In genomic region chr6:136553156-136553555, GRCm38 (mm10) we compare ENCODE assay signal across 8 mouse cellular contexts. TPM values are rescaled to one million over a fixed set of nuclear protein-coding genes. Genes with fewer than 3 reads are reported as not detected.
DNase-seq lines count a peak whose midpoint lies in the region; ATAC-seq and TF ChIP-seq lines count a peak whose summit lies in the region.

No protein-coding gene starts in this region.

- TF ChIP-seq CTCF in left cerebral cortex, adult 2 months (IDR thresholded peaks at IDR 0.05), result no peak

- no peak overlapping the region for H3K4me2 ChIP-seq in embryonic facial prominence, embryonic 14.5 days (ENCODE audit: low read depth, low read length)
- no peak overlapping the region for H3K4me2 ChIP-seq in hindbrain, embryonic 13.5 days
- H3K4me2 ChIP-seq in midbrain, embryonic 14.5 days (ENCODE audit: low read length), result no peak overlapping the region

- H3K27me3 ChIP-seq in embryonic facial prominence, embryonic 14.5 days (replicated peaks; ENCODE audit: control insufficient read depth, insufficient read depth, low read length), result no peaks in the 10 kb centered on the region
- no peaks in the 10 kb centered on the region for H3K27me3 ChIP-seq in hindbrain, embryonic 13.5 days
- no peaks in the 10 kb centered on the region for H3K27me3 ChIP-seq in midbrain, embryonic 14.5 days (ENCODE audit: control insufficient read depth, insufficient read depth, low read length)

- no peak for ATAC-seq in embryonic facial prominence, embryonic 14.5 days (ENCODE audit: low read depth)
- ATAC-seq in hindbrain, embryonic 13.5 days (ENCODE audit: low FRiP score), result no peak
- no peak for ATAC-seq in midbrain, embryonic 14.5 days (ENCODE audit: low FRiP score, low TSS enrichment)

- H3K27ac ChIP-seq in left cerebral cortex, adult 2 months, result peak overlapping the region; percentile 79
- H3K27ac ChIP-seq in embryonic facial prominence, embryonic 14.5 days (replicated peaks; ENCODE audit: low read depth, low read length), result peak overlapping the region; percentile 81
- peak overlapping the region; percentile 86 for H3K27ac ChIP-seq in hindbrain, embryonic 13.5 days
- peak overlapping the region; percentile 83 for H3K27ac ChIP-seq in midbrain, embryonic 14.5 days (replicated peaks; ENCODE audit: low read depth, low read length)

- intact Hi-C loops in left cerebral cortex, adult 2 months (cut with DNase I), result loop anchor here (2.0 kb wide), 1 partner anchor 34 kb away; no protein-coding TSS in a partner anchor
- intact Hi-C loops in left cerebral cortex, postnatal 10 days (cut with DNase I), result loop anchor here (2.0 to 5.0 kb wide), 2 partner anchors 36 to 86 kb away; no protein-coding TSS in a partner anchor

- 0 out of 2 replicates have a peak, but pooled peaks cover 10% of the 10 kb centered on the region for H3K36me3 ChIP-seq in embryonic facial prominence, embryonic 14.5 days (ENCODE audit: control insufficient read depth, insufficient read depth, low read length)
- no peaks in the 10 kb centered on the region for H3K36me3 ChIP-seq in hindbrain, embryonic 13.5 days
- H3K36me3 ChIP-seq in midbrain, embryonic 14.5 days (ENCODE audit: control insufficient read depth, insufficient read depth, low read length), result 0 out of 2 replicates have a peak, but pooled peaks cover 3% of the 10 kb centered on the region

- no peaks in the 10 kb centered on the region for H3K9me3 ChIP-seq in embryonic facial prominence, embryonic 14.5 days (ENCODE audit: control insufficient read depth, low read length)
- H3K9me3 ChIP-seq in hindbrain, embryonic 13.5 days, result no peaks in the 10 kb centered on the region
- H3K9me3 ChIP-seq in midbrain, embryonic 14.5 days (ENCODE audit: control insufficient read depth, low read length), result no peaks in the 10 kb centered on the region

- DNase-seq in left cerebral cortex, adult 2 months (ENCODE audit: extremely low spot score in 1 of 2, low spot score in 2 of 2), result no peak
- DNase-seq in left cerebral cortex, postnatal 10 days (ENCODE audit: extremely low spot score in 1 of 2, low spot score in 2 of 2), result no peak
- DNase-seq in embryonic facial prominence, embryonic 14.5 days (ENCODE audit: low spot score), result no peak
- no peak for DNase-seq in midbrain, embryonic 14.5 days
- DNase-seq in urinary bladder, adult 18-20 months (ENCODE audit: low spot score in 2 of 2), result no peak
- DNase-seq in layer of hippocampus, adult 9-10 months (ENCODE audit: low spot score), result no peak
- DNase-seq in frontal cortex, postnatal 14 days (ENCODE audit: low spot score in 2 of 2), result no peak

- no peak overlapping the region for H3K9ac ChIP-seq in embryonic facial prominence, embryonic 14.5 days (ENCODE audit: low read depth, low read length)
- no peak overlapping the region for H3K9ac ChIP-seq in hindbrain, embryonic 13.5 days
- H3K9ac ChIP-seq in midbrain, embryonic 14.5 days (replicated peaks; ENCODE audit: low read length), result no peak overlapping the region

- peaks cover 23% of the 10 kb centered on the region for H3K4me1 ChIP-seq in embryonic facial prominence, embryonic 14.5 days (ENCODE audit: control insufficient read depth, insufficient read depth, low read length)
- H3K4me1 ChIP-seq in hindbrain, embryonic 13.5 days (replicated peaks), result peaks cover 24% of the 10 kb centered on the region
- H3K4me1 ChIP-seq in midbrain, embryonic 14.5 days (ENCODE audit: control insufficient read depth, insufficient read depth, low read length), result peaks cover 16% of the 10 kb centered on the region; the same call in 1 of the 2 replicates

- 65% methylated on average over 5 of the region's 5 CpGs for WGBS in embryonic facial prominence, embryonic 14.5 days
- 71% methylated on average over 5 of the region's 5 CpGs for WGBS in hindbrain, embryonic 13.5 days
- WGBS in midbrain, embryonic 14.5 days, result 64% methylated on average over 5 of the region's 5 CpGs

- H3K4me3 ChIP-seq in left cerebral cortex, adult 2 months, result no peak overlapping the region; the same call in 1 of the 2 replicates
- no peak overlapping the region for H3K4me3 ChIP-seq in embryonic facial prominence, embryonic 14.5 days (ENCODE audit: low read depth, low read length)
- H3K4me3 ChIP-seq in hindbrain, embryonic 13.5 days, result no peak overlapping the region
- H3K4me3 ChIP-seq in midbrain, embryonic 14.5 days (replicated peaks; ENCODE audit: low read depth, low read length), result no peak overlapping the region

RNA-seq across cellular contexts. Expression of gene Atf7ip, which starts 47.2 kb away (rescaled TPM):
- total RNA-seq in left cerebral cortex, adult 2 months (2021), result 100 to 1,000 TPM; 119 to 122 TPM
- total RNA-seq in left cerebral cortex, postnatal 10 days (2021), result 100 to 1,000 TPM; 119 to 135 TPM
- polyA plus RNA-seq in embryonic facial prominence, embryonic 14.5 days (2014; fragmentation: Nextera tagmentation; extraction: Ambion mirVana), result 33.5 and 33.9 TPM in 2 replicates
- 43.3 and 43.5 TPM in 2 replicates for polyA plus RNA-seq in hindbrain, embryonic 13.5 days (2015; fragmentation: Nextera tagmentation; extraction: Ambion mirVana)
- polyA plus RNA-seq in midbrain, embryonic 14.5 days (2014; fragmentation: Nextera tagmentation; extraction: Ambion mirVana), result 49.8 and 57.9 TPM in 2 replicates
